Mouse (Mus musculus): ENCODE results near the gene Myh9.

The Myh9 gene

DNA sequence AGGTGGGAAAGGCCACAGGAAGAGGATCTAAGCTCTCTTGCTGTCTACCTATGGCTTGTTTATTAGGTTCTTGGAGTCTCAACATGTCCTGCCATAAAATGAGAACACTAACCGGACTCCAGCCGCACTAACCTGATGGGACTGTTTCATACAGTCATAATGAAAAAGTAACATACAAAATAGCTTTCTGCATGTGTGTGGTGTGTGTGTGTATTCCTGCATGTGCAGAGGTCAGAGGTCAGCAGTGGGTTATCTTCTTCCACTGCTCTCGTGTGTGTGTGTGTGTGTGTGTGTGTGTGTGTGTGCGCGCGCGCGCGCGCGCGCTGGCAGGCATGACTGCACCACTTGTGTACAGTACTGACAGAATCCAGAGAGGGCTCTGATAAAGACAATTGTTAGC lies 13.7 kb downstream of the Myh9 start:
- no peak for DNase-seq (ENCODE audit: low spot score in 2 of 2)

DNA sequence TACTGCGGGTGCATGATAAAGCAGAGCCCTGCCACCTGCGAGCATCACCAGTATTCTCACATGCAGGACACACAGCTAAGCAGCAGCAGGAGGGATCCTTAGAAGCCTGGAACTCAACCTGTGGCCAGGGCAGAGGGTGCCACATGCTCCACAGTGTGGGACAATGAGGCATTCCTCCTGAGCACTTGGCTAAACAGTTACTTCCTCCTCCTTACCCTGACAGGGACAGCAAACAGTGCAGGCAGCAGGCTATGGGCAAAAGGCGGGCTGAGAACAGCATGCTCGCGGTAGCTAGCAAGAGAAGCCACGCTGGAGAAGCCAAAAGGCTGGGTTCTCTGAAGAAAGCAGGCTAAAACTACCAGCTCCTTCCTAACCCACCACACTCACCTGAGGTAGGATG lies 14.2 kb downstream of the Myh9 start:
- DNase-seq (ENCODE audit: low spot score in 2 of 2) = no peak

DNA sequence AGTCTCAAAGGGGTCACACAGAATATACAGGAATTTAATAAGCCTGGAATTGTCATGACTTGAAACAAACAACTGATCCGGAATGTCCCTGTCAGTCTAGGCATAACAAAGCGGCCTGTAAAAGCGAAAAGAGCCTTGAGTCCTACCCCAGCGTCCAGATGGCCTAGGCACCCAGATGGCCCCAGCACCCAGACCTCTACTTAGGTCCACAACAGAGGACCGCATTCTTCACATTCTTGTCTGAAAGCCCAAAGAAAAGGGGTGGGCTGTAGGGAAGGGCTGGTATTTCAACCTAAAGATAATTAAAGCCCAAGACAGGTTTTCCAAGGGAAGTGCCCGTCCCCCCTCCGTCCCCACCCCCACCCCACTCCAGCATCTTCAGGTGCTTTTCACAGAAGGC lies 14.6 kb downstream of the Myh9 start:
- DNase-seq (ENCODE audit: low spot score in 2 of 2) = no peak

DNA sequence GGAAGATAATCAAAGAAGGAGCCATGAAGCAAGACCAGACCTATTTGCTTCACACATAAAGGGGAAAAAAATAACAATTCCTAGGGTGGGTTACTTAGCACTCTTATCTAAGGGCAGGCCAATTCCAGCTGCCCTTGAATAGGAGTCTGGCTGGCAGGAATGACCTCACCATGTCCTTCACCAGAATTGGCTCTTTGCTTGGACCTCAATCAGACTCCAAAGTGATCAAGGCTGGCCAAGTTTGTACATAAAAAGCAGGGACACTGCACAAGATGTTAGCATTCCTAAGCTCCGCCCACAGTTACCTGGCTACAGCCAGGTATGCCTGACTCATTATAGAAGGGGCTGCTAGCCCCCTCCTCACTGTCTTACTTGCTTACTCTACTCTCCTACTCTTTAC lies 16.6 kb downstream of the Myh9 start:
- DNase-seq (ENCODE audit: low spot score in 2 of 2) = no peak

DNA sequence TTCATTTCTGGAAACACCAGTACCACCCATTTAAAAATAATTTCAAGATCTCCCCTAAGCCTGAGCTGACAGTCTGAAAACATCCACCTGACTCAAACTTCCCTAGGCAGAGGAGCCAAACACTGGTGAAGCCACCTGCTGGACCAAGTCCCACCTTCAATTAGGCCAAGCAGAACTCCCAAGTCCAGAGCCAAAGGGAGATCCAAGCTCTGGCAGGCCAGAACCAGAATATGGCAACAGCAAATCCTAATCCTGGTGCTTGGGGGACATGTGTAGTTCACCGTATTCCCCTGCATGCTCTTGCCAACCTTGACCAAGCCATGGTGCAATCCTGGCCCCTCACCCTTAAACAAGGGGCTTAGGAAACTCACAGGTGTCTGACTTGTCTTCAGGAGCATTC lies 17.7 kb downstream of the Myh9 start:
- no peak for DNase-seq (ENCODE audit: low spot score in 2 of 2)

DNA sequence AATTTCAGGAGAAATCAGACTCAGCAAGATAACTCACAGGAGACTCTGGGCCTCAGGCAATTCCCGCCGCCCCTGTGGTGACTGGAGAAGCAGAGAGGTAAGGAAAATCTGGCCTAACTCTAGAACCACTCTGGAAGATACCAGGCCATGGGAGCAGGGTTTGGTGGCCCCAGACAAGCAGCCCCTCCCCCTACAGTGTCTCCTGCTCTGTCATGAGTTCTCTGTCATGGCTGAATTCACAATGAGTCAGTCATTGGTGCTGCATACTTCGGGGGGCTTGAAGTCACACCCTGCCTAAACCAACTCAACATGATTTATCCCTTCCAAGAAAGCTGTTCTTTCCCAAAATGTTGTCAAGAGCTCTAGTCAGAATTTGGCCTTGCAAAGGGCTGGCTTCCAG lies 18.3 kb downstream of the Myh9 start:
- no peak for DNase-seq (ENCODE audit: low spot score in 2 of 2)

DNA sequence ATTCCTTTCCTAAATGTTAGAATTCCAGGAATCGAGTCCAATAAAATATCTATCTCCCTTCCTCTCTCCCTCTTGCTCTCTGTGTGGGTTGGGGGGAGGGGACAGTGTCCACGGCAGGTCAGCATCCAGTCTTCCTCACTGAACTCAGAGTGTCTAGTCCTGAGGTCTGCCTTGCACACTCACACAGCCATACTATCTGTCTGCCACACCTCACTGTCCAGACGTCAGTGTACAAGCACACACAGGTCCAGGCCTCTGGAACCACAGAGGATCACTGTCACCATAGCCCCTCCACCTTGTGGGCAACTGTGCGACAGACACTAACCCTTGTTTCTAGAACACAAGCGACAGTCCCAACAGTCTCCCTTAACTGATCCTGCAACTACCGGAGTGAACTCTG lies 18.8 kb downstream of the Myh9 start:
- no peak for DNase-seq (ENCODE audit: low spot score in 2 of 2)

DNA sequence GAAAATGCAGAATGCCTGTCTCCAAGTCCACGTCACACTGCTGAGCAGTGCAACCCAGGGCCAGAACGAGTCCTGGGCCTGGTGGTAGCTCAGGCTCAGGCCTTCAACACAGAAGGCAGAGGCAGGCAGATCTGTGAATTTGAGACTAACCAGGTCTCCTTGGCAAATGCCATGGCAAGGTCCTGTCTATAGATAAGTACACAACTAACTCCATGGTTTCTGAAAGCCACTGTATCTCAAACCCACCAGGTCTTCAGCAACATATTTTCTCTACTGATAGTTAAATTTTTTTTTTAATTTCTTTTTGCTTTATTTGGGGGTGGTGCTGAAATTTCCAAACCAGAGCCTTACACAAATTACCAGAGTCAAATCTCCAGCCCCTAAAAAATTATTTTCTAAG lies 19.3 kb downstream of the Myh9 start:
- DNase-seq (ENCODE audit: low spot score in 2 of 2) = no peak

DNA sequence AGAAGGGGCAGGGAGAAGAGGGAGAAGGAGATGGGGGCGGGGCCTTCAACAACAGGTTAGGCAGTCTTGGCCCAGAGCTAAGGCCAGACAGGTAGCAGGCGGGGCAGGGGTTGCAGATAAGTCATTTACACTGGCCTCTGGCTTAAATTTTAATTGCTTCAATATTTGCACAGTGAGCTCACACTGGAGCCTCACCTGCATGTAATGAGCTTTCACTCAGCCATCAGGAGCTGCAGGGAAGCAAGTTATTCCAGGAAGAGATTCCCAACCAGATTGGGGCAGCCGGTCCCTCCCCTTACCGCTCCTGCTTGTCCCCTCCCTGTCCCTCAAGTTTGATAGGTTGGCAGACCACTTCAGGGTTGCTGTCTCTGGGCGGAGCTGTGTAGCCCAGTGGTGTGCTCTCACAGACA lies 19.9 kb downstream of the Myh9 start:
- no peak for DNase-seq (ENCODE audit: low spot score in 2 of 2)

DNA sequence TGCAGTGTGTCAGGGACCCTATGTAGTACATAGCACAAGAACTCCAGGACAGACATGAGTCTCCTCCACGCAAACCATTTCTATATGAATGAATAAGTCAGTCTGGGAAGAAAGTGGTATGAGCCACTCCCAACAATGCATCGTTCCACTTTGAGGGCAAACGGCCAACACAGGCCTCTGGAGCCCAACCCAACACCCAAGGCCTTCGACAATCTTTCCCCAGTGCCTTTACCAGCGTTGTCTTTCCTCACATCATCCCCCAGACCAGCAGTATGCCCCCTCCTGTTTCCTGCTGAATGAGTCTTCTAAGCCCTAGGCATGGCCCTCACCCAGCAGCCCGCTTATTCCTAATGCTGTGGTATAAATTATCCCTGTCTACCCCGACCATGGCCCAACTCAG lies 20.6 kb downstream of the Myh9 start:
- no peak for DNase-seq (ENCODE audit: low spot score in 2 of 2)

DNA sequence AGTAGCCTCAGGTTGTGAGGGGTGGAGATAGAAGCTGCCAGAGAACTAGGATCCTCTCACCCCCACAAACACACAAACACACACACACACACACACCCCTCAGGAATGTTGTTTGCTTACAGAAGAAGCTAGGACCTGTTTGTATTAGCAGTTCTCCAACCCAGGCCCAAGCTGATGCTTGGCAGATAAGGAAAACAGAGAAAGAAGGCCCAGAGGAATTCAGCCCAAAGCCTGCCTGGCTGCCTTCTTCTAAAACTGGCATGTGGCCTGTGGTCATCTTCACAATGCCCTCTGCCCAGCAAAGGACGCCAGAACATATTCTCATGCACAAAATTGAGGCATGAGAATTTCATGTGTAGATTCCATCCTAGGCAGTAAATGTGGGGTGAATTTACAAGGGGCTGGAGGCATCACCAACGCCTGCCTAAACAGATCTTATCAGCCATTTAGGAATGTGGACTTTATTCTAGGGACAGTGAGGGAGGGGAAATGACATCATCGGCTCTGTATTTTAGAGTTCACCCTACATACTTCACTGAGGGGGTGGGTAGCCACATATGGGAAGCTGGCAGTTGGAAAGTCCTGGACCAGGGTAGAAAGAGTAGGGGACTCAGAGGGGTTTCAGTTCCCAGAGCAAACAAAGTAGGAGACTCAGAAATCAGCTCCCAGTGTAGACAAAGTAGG lies 21.4 kb downstream of the Myh9 start:
- DNase-seq (ENCODE audit: low spot score in 2 of 2) = no peak

DNA sequence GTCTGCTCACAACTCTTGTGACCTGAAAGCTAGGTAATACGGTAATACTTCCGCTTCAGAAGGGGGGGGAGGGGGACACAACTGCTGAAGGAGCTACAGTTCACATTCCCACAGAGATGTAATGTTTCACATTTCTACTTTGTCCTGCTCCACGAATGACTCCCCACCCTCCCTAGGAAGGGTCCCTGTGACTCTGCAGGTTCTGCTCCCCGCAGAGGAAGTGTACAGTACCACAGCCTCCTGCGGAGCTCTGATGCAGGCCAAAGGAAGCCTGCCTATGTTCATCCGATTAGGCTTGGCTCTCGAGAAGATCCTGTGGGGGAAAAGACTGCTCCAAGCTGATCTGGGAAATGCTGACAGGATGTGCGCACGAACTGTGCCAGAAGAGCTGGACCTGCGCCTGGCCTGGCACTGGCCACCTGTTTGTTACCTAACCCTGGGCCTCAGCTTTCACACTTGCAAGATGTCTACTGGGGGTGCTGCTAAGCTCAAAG lies 22.0 kb downstream of the Myh9 start:
- peak; percentile 52 to 61 for DNase-seq (ENCODE audit: low spot score in 2 of 2)

DNA sequence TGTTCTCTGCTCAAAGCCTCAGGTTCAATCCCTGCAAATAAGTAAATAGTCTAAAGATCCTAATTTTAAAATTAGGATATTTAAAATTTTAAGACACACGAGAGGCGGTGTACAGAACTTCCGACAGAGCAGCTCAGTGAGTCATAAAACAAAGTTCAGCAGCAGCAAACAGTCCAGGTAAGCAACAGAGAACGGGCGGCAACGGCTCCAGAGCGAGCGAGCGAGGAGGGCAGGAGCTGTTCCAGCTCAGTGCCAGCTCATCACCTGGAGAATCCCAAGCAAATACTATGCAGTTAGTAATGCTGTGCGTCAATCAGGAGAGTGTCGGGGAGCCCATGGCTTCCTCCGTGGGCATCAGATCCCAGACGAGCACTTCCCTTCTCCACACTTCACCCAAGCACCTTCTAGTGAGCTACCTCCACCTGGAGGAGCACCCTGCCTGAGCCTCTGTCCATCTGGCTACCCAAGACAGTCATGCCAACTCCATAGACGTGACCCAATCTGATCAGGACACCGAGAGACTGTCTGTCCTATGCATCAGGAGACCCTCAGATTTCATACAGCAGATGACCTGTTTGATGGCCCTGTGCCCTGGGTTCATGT lies 23.3 kb downstream of the Myh9 start:
- DNase-seq (ENCODE audit: low spot score in 2 of 2) = no peak

DNA sequence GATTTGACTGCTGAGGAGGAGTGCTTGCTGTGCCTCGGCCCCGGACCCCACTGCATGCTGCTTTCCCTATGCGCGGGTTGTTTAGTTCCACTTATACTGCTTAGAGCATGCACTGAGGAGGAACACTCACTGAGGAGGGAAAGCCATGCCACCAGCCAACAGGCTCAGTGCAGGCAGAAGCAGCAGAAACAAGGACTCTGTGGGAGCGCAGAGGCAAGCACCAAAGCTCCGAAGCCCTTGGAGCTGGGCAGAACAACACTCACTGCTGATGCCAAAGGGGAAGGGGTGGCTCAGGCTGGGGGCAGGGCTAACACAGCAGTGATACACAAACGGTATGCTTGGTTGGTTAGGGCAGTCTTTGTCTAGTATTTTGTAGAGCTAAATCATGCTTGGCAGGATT lies 24.6 kb downstream of the Myh9 start:
- DNase-seq (ENCODE audit: low spot score in 2 of 2) = no peak

DNA sequence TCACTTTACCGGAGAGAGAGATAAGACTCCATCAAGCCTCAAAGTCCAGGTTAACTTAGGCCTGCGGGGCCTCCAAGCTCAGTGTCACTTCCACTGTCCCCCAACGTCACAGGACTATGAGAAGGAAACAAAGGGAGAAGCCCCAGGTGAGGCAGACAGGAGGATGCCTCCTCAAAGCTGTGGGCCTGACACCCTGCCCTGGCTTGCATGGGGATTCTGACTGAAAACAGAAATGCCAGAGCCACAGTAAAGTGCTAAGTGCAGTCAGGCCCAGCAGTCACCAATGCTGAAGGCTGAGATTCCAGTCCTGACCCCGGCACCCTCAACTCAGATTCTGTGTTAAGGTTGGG lies 25.4 kb downstream of the Myh9 start:
- no peak for DNase-seq (ENCODE audit: low spot score in 2 of 2)

DNA sequence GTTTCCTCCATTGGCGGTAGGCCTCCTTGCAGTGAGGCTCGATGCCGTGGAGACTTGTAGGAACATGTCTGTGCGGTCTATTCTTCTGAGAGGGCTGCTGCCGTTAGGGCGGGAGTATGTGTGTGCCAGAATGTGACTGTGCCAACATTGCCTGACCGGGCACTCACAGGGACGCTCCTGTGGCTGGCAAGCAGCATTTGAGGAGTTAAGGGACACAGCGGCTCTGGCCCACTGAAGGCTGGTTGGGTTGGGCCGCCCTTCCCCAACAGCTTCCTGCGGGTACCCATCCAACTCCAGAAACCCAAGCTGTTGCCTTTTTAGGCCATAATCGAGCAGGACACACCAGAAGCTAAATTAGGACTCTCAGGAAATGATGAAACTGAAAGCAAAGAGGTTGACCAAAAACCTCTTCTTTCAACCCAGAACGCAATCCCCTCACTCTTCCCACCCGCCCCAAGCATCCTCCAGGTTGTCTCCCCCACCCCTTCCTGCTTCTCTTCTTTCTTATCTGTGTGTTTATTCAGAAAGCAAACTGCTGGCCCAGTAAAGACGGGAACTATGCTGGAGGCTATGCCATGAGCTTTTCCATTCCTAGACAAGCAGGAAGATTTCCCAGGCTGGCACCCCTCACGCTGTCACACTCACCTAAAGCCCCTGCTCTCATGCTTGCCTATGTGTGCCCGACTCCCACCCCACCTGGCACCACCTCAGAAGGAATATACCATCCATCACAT lies 25.9 kb downstream of the Myh9 start:
- DNase-seq (ENCODE audit: low spot score in 2 of 2) = no peak

DNA sequence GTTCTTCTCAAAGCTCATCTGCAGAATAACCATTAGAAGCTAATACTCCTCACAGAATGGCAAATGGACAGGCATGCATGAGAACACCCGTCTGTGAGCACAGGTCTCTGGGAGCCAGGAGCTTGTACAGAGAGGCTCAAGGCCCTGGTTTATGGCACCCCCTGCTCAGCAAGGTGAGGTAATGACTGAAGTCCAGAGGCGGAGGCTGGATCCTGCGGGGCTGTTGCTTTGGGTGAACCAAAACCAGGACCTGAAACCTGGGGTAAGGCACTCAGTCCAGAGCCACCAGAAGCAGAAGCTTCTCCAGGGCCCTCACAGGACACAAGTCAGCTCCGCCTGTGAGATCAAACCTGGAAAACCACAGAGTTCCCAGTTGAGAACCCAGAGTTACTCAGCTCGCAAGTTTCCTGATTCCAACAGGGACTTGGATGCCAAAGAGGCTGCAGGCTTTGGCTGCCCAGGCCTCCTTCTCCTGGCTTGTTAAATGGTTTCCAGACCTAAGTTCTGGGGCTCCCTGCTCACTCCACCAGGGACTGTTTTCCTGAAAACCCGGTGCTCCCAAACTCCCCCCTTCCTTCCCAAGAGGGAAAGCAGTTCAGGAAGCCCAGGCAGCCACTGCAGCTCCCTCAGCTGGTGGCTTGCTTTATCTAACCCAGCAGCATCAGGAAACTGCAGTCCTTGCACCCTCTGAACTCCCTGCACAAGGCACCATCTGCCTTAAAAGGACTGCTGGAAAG lies 28.2 kb downstream of the Myh9 start:
- no peak for DNase-seq (ENCODE audit: low spot score in 2 of 2)

DNA sequence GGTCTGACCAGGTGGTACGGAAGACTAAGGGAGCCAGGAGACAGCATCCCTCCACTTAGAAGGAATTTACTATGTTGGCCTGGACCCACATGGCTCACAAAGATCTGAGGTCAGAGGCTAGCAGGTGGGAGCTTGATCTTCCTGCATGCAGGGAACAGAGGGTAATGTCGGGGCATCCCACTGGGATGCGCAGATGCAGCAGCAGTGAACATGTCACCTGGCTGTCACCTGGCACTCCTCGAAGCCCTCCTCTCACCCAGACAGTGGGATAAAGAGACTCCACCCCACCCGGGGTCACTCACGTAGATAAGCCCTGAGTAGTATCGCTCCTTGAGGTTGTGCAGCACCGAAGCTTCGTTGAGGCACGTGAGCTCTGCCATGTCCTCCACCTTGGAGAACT lies 29.4 kb downstream of the Myh9 start:
- no peak for DNase-seq (ENCODE audit: low spot score in 2 of 2)

DNA sequence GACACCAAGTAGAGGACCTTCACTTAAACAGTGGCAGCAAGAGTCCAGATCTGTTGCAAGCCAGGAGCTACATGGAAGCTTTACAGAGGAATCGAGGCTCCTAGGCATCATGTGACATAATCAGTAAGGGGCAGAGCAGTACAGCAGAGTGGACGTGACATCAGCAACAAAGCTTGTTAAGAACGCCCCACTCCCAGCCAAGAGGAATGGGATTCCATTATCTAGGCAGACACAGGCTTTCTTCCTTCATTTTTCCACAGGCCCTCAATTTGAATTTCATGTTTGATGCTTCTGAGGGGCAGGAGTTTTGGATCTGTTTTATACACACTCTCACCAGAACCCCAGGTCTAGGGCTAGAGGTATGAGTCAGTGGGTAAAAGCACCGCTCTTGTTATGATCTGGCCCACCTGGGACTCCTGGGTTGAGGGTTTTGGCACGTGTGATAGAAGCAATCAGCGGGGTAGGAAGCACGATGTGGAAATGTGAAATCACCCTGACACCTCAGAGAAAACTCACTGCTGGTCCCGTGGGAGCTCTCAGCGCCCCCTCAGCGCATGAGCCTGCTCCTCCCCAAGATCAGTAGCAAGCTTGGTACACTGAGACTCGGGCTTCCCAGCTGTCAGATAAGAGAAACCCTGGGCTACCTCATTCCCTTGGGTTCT lies 30.7 kb downstream of the Myh9 start:
- no peak for DNase-seq (ENCODE audit: low spot score in 2 of 2)

DNA sequence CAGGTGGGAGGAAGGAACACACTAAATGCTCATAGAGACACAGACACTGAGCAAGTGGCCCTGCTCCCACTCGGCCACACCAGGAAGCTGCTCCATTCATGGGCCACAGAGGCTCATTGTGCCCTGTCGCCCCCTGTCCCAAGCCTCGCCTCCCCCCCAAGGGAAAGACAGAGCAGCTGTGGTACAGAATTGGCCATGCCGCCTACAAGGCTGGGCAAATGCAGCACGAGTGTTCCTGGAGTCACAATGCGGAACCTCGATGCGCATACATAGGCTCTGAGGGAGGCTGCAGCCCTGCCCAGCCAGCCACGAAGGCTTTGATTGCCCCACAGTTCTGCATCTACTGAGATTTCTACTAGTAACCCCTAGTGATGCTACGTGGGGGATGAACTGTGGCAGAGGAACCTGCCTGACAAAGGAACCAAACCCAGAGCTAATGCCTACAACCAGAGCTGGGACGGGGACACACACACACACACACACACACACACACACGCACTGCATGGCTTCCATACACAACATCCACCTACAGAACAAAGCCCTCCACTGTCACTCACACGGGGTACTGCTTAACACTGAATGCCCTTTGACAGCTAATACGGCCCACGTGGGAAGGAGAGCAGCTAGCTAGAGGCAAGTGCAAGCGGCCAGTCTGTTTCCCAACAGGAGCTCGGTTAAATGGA lies 31.4 kb downstream of the Myh9 start:
- peak; percentile 63 to 64 for DNase-seq (ENCODE audit: low spot score in 2 of 2)

DNA sequence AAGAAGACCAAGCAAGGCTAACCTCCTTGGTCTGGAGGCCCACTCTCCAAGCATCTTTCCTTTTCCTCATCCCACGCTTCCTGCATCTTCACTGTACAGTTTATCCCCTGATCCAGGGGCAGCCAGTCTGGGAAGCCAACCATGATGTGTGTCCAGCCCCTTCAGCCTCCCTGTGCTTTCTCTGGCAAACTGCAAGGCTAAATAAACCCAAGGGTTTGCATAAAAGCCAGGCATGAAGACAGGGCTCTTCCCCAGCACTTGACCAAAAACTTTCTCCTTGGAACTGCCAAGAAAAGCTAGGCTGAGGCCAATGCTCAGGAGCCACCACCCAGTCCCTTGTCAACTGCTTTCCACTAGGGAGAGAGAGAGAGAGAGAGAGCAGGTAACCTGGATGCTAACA lies 32.5 kb downstream of the Myh9 start:
- DNase-seq (ENCODE audit: low spot score in 2 of 2) = no peak

DNA sequence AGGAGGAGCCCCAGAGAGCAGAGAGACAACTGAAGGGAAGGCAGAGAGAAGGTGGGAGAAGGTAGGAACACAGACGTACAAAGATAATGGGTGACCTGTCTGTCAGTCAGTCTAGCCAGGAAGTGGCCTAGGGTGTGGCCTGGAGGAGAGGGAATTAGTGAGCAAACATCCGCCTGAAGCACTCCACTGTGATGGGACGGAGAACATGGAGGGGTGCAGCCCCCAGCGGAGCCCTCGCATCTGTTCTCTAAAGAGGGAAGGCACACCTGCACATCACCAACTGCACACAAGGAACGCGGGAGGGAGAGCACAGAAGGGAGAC lies 34.8 kb downstream of the Myh9 start:
- no peak for DNase-seq (ENCODE audit: low spot score in 2 of 2)

Data from right cerebral cortex, postnatal 10 days (tissue).